Mouse (Mus musculus) kidney, embryonic 16.5 days (tissue): Measurements from ENCODE around the gene Morn1. TPM values are rescaled to one million over a fixed set of nuclear protein-coding genes. Genes with fewer than 3 reads are reported as not detected.

ENCODE experiments used
- ATAC-seq: fragments of 200-750 bp; cut with Nextera tagmentation; 2 replicates; pipeline ENCODE4 v1.8.0; 2017; ENCODE audit warnings: moderate TSS enrichment; ENCODE audit not compliant: low FRiP score, low TSS enrichment
- H3K27ac ChIP-seq: fragments of 300-500 bp; sonication (generic); 2 replicates; pipeline ENCODE4 v1.5.1; 2014; ENCODE audit warnings: low read length
- H3K27me3 ChIP-seq: fragments of 300-500 bp; sonication (generic); 2 replicates; pipeline ENCODE4 v1.6.1; 2014; ENCODE audit warnings: low read length, control low read depth, mixed read lengths; ENCODE audit not compliant: insufficient read depth
- H3K36me3 ChIP-seq: fragments of 300-500 bp; sonication (generic); 2 replicates; pipeline ENCODE4 v1.6.1; 2014; ENCODE audit warnings: low read length, control low read depth, mixed read lengths; ENCODE audit not compliant: insufficient read depth
- H3K4me1 ChIP-seq: fragments of 300-500 bp; sonication (generic); 2 replicates; pipeline ENCODE4 v1.6.1; 2014; ENCODE audit warnings: low read length, control low read depth, mixed read lengths; ENCODE audit not compliant: insufficient read depth
- H3K4me2 ChIP-seq: fragments of 300-500 bp; sonication (generic); replicated peaks from 2 replicates; pipeline ENCODE4 v1.6.1; 2014; ENCODE audit warnings: low read depth, low read length
- H3K4me3 ChIP-seq: fragments of 300-500 bp; sonication (generic); 2 replicates; pipeline ENCODE4 v1.5.1; 2014; ENCODE audit warnings: mild to moderate bottlenecking, low read length
- H3K9ac ChIP-seq: fragments of 300-500 bp; sonication (generic); replicated peaks from 2 replicates; pipeline ENCODE4 v1.6.1; 2014; ENCODE audit warnings: low read length
- H3K9me3 ChIP-seq: fragments of 300-500 bp; sonication (generic); 2 replicates; pipeline ENCODE4 v1.6.1; 2016; ENCODE audit warnings: low read length, control low read depth
- whole genome bisulfite sequencing: fragments of 180-500 bp; shearing (Covaris S2); extraction: QIAGEN DNeasy Blood & Tissue Kit; methylation state at CpG from one replicate; pipeline ENCODE4 v1.1.7; 2014; 5-methylcytosine and 5-hydroxymethylcytosine counted together
- polyA plus RNA-seq: library from polyadenylated mRNA; unstranded; fragments of >200 nt; fragmentation: Nextera tagmentation; extraction: Ambion mirVana; gene quantifications from 2 replicates; pipeline ENCODE4 v1.2.1, GENCODE M21; 2015

Morn1 gene
- polyA plus RNA-seq, 1 experiment from 2014 or later: 7.0 TPM

DNA sequence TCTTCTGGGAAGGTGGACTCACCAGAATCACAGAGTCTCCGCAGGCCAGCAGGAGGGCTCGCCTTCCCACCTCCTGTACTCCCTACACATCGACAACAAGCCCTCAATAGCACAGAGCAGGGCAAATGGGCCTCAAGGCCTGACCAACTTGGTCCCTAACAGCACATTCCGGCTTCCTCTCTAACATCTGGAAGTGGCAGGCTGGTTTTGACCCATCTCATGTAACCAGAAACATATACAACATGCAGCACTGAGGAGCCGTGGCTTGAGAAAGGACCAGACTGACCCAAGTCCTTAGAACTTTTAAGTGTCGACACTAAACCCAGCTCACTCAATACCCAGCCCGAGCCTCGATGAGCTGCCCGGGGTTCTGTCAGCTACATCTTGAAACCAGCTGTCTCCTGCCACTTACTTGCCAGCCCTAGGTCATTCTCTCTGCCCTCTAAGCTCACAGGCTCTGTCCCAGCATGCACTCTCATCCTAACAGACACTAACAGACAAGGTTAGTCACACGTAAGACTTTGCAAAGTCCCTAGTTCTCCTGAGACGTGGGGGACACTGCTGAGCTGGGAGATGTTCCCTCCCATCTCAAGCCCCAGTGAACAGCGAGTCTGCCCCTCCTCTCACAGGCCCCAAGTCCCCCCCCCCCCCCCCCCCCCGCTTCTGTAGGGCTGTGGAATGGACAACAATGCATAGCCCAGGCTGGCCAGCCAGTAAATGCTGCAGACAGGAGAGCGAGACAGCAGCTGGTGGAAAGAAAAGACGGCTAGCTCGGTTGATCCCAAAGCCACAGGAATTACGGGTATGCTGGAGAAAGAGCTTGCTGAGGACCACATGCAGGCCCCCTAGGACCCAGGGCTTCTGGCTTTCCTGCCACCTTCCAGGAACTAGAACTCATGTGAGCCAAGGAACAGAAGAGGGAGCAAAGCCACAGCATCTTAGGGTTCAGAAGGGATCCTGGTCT lies 87.7 kb downstream of the Morn1 start:
- no peaks in the 10 kb centered on the region for H3K9me3 ChIP-seq
- H3K4me2 ChIP-seq: peak overlapping the region; percentile 41
- H3K27me3 ChIP-seq: no peaks in the 10 kb centered on the region
- H3K4me1 ChIP-seq: peaks cover 86% of the 10 kb centered on the region
- 0 out of 2 replicates have a peak, but pooled peaks have one; percentile 3 for ATAC-seq
- H3K27ac ChIP-seq: peak overlapping the region; percentile 98
- 14% methylated on average over 16 of the region's 17 CpGs for WGBS
- H3K4me3 ChIP-seq: no peak overlapping the region
- H3K9ac ChIP-seq: peak overlapping the region; percentile 53
- no peaks in the 10 kb centered on the region for H3K36me3 ChIP-seq

DNA sequence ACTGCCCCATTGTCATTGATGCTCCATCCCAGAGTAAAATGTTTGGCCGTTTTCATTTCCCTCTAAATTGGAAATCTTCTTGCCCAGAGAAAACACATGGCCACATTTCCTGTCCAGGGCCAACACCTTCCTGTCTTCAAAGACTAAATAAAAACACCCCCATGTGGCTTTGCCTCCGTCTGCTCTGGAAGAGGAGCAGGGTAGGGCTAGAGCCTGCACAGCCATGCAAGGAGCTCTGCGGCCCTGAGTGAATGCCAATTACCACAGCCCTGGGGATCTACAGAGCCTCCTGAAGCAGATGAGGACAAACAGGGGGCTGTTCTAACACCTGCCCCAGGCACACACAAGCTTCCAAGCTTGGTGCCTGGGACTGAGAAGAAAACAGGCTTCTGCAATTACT lies 89.8 kb downstream of the Morn1 start:
- Histone ChIP-seq H3K9ac (no peak overlapping the region), H3K27ac (0 out of 2 replicates have a peak overlapping the region, but pooled peaks have one; percentile 27), H3K4me1 (peaks cover 90% of the 10 kb centered on the region), H3K4me3 (no peak overlapping the region), H3K4me2 (no peak overlapping the region), H3K27me3 (no peaks in the 10 kb centered on the region), H3K36me3 (no peaks in the 10 kb centered on the region), H3K9me3 (no peaks in the 10 kb centered on the region)
- WGBS: 45% methylated on average over 3 of the region's 3 CpGs
- ATAC-seq: no peak

DNA sequence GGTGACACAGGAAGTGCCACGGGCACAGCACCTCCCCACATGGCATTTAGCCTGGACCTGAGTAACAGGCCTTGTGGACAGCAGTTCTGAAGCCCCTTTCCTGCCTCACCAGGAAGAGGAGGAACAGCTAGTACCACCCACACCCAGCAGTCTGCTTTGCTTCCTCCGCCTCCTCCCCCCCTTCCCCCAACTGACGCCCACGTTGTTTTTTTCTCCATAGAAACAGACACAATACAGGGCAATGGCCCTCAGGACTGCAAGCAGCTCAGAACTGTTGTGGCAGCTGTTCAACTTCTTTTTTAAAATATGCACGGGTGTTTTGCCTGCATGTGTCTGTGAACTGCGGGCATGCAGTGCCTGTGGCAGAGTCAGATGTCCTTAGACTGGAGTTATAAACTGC lies 91.9 kb downstream of the Morn1 start:
- Histone ChIP-seq H3K27me3 (no peaks in the 10 kb centered on the region), H3K4me3 (peak overlapping the region; percentile 12; the same call in 1 of the 2 replicates), H3K36me3 (no peaks in the 10 kb centered on the region), H3K9ac (peak overlapping the region; percentile 40; the same call in 1 of the 2 replicates), H3K27ac (peak overlapping the region; percentile 91), H3K4me1 (peaks cover 79% of the 10 kb centered on the region), H3K4me2 (peak overlapping the region; percentile 42), H3K9me3 (no peaks in the 10 kb centered on the region)
- WGBS: 3% methylated on average over 6 of the region's 6 CpGs
- ATAC-seq: peak; percentile 46

DNA sequence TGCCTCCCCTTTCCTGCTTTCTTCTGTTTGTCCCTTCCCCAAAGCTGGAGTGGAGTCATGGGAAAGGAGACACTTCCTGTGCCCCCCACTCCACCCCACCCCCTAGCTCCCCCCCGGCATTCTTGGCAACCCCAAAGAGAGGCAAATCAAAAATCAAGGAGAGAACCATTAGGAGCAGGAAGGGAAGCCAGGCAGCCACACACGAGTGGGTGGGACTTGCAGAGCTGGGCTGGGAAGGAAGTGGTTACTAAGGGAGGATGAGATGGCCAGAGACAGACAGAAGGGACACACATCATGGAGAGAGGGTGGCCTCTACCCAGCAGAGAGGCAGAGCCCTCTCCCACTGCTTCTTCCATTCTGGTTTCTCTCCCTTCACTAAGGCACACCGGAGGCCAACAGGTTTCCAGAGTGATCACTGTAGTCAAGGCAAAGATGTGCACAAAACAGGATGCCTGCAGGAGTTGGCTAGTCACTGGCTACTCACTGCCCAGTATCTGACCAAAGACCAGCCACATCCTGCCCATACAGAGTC lies 92.7 kb downstream of the Morn1 start:
- Histone ChIP-seq H3K4me1 (peaks cover 79% of the 10 kb centered on the region), H3K4me3 (no peak overlapping the region), H3K9ac (0 out of 2 replicates have a peak overlapping the region, but pooled peaks have one; percentile 40), H3K27ac (peak overlapping the region; percentile 91), H3K27me3 (no peaks in the 10 kb centered on the region), H3K36me3 (no peaks in the 10 kb centered on the region), H3K4me2 (peak overlapping the region; percentile 42), H3K9me3 (no peaks in the 10 kb centered on the region)
- ATAC-seq: peak; percentile 39; the same call in 1 of the 2 replicates
- 31% methylated on average over 3 of the region's 3 CpGs for WGBS

DNA sequence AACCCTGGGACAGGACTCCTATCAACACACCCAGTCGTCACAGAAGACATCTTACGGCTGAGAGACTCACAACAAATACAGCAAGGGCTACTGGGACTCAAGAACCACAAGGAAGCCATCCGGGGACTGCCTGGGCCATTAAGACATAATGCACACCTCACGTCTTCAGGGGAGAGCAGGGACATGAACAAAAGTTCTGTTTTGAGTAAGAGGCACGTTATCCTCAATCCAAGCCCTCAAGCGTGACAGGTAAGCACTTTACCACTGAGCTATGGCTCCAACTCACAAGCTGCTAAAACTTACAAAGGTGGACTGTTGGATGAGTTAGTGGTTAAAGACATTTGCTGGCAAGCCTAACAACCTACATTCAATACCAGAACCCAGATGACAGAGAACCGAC lies 96.8 kb downstream of the Morn1 start:
- no peaks in the 10 kb centered on the region for H3K36me3 ChIP-seq
- H3K9me3 ChIP-seq: no peaks in the 10 kb centered on the region
- H3K4me1 ChIP-seq: peaks cover 79% of the 10 kb centered on the region
- no peak overlapping the region for H3K4me2 ChIP-seq
- 65% methylated on average over 7 of the region's 7 CpGs for WGBS
- H3K9ac ChIP-seq: no peak overlapping the region
- ATAC-seq: no peak
- H3K4me3 ChIP-seq: no peak overlapping the region
- no peak overlapping the region for H3K27ac ChIP-seq
- no peaks in the 10 kb centered on the region for H3K27me3 ChIP-seq

DNA sequence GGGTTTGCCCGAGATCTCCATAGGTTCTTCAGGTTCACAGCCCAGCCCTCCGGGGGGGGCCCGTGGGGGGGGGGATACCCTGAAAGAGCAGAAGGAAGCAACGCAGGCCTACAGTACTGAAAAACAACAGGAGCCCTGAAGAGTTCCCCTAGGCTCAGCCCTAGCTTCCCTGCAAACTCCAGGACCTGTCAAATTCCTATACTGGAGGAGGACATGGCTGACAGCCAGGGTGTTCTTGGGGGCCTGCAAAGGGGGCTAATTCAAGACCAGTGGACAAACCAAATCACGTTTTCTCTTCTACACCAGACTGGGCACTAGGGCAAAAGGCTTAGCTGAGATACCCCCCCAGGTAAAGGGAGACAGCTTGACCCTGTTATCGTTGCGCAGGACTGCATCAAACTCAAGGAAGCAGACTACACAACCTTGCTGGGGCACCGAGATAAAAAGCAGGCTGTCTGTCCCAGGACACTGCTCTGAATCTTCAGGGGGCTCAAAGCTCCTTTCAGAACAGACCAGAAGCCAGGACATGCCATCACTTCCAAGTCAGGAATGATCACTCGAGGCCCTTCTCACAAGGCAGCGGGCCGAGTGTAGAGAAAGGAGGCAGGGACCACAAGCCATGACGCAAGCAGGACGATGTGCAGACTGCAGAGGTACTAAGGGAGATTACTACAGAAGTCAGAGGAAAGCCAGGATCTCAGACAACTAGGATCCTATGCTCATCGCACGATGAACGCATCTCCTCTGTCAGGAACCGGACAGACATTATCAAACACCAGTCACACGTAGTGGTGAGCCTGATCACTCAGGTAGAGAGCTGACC lies 98.1 kb downstream of the Morn1 start:
- no peak overlapping the region for H3K9ac ChIP-seq
- no peaks in the 10 kb centered on the region for H3K36me3 ChIP-seq
- H3K27me3 ChIP-seq: no peaks in the 10 kb centered on the region
- no peak overlapping the region for H3K4me3 ChIP-seq
- 71% methylated on average over 18 of the region's 18 CpGs for WGBS
- no peak for ATAC-seq
- H3K27ac ChIP-seq: no peak overlapping the region; the same call in 1 of the 2 replicates
- no peaks in the 10 kb centered on the region for H3K9me3 ChIP-seq
- H3K4me1 ChIP-seq: peaks cover 79% of the 10 kb centered on the region
- H3K4me2 ChIP-seq: no peak overlapping the region

DNA sequence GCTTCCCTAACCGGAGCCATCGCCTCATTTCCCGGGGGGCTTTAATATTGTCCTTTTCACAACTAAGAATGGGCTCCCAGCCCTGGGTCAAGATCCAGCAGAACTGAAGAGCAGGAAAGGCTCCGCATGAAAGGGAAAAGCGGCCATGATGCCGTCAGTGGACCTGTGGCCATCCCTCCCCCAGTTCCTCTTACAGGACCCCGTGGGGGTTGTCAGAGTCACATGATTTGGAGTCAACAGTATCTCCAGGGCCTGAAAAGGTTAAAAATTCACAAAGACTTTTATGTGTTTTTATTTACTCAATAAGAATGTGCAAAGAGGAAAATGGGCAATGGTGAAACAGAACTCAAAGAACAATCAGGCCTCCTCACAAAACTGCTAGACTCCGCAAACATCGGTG lies 99.5 kb downstream of the Morn1 start:
- Histone ChIP-seq H3K36me3 (no peaks in the 10 kb centered on the region), H3K27me3 (no peaks in the 10 kb centered on the region), H3K4me3 (no peak overlapping the region), H3K9me3 (no peaks in the 10 kb centered on the region), H3K4me2 (no peak overlapping the region), H3K4me1 (peaks cover 86% of the 10 kb centered on the region), H3K27ac (no peak overlapping the region), H3K9ac (no peak overlapping the region)
- 79% methylated on average over 9 of the region's 9 CpGs for WGBS
- no peak for ATAC-seq

DNA sequence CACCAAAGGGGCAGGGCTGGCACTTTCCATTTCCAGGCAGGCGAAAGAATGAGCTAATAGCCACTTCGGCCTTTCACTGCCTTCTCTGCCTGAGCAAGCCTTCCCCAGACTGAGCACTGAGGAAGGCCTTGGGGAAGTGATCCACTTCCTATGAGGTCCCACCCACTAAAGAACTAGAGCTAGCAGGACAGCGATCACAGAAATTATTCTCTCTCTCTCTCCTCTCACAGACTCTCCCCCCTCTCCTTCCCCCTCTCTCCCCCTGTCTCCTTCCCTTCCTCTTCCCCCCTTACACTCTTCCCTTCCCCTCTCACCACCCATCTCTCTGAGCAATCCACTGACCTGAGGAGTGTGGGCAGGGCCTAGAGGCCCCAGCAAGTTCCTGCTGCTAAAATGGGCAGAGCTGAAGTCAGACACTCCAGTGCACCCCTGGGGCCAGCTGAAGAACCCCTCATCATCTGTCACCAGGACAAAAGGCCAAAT lies 100.9 kb downstream of the Morn1 start:
- ATAC-seq: peak; percentile 10; the same call in 1 of the 2 replicates
- WGBS: 35% methylated on average over 3 of the region's 3 CpGs

DNA sequence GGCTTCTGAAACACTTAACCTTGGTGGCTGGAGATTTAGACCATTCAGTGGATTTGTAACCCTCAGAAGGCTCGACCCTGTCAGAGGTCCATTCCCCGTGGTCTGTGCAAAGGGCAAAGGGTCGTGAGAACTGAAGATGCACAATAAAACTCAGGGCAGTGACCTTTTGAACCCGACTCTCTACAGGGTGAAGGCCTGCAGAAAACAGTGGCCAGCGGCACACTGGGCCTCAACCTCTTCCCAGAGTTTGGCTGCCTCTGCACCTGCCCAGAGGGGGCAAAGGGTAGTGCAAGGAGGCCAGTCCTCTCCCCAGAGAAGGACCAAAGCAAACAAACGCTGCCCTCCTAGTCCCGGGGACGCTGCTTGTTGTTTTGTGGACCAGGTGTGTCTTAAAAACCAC lies 102.0 kb downstream of the Morn1 start:
- peak overlapping the region; percentile 1; the same call in 1 of the 2 replicates for H3K9ac ChIP-seq
- no peaks in the 10 kb centered on the region for H3K36me3 ChIP-seq
- H3K4me2 ChIP-seq: no peak overlapping the region
- ATAC-seq: peak; percentile 42; the same call in 1 of the 2 replicates
- H3K9me3 ChIP-seq: no peaks in the 10 kb centered on the region
- WGBS: 13% methylated on average over 8 of the region's 8 CpGs
- H3K27me3 ChIP-seq: no peaks in the 10 kb centered on the region
- no peak overlapping the region for H3K4me3 ChIP-seq
- H3K4me1 ChIP-seq: peaks cover 93% of the 10 kb centered on the region
- peak overlapping the region; percentile 71 for H3K27ac ChIP-seq

More for the DNA sequence above, 100.9 kb downstream of the Morn1 start:
- Histone ChIP-seq H3K4me3 (no peak overlapping the region), H3K36me3 (no peaks in the 10 kb centered on the region), H3K27me3 (no peaks in the 10 kb centered on the region), H3K4me1 (peaks cover 94% of the 10 kb centered on the region), H3K9ac (peak overlapping the region; percentile 37; the same call in 1 of the 2 replicates), H3K9me3 (no peaks in the 10 kb centered on the region), H3K4me2 (no peak overlapping the region), H3K27ac (peak overlapping the region; percentile 71)
